Mouse (Mus musculus) E14TG2a.4 (cell line): ENCODE measurements at regions not wholly inside any gene's neighbourhood (a gene's known extent, or its start where the extent isn't known, plus 50 kb on each side); places are given as distances from the start of the nearest gene placed in this dataset.

Experiments used
- CTCF ChIP-seq: conservative IDR thresholded peaks from 2 replicates; pipeline ENCODE4 v1.5.1; 2014; ENCODE audit warnings: low read length
- POU5F1 ChIP-seq: IDR thresholded peaks from 2 replicates; pipeline ENCODE4 v1.6.1; 2014; ENCODE audit warnings: low read length, borderline replicate concordance

- TF ChIP-seq CTCF = no peak
- TF ChIP-seq POU5F1 = no peak
Observed at GRCm38 (mm10) chr7:134527351-134527750, 141.9 kb upstream of the D7Ertd443e start.
